Mouse (Mus musculus) heart, adult 11 months (tissue): Measurements from ENCODE around the gene Zfp46.
A peak's percentile ranks its signal among the peaks of the same experiment; 100 is the strongest.

Experiments
- DNase-seq: peaks from one replicate; pipeline ENCODE4 v3.0.0; 2022

The Zfp46 gene

GRCm38 (mm10) chr4:136268912-136269311 lies 15.6 kb upstream of the Zfp46 start:
- DNase-seq: no peak

GRCm38 (mm10) chr4:136270648-136271047 lies 13.8 kb upstream of the Zfp46 start:
- DNase-seq: peak; percentile 97

GRCm38 (mm10) chr4:136281097-136281496 lies 3.4 kb upstream of the Zfp46 start:
- peak; percentile 91 for DNase-seq

- peak; percentile 90 for DNase-seq
These were observed 2.9 kb upstream of the Zfp46 start for GRCm38 (mm10) chr4:136281611-136282010.

- DNase-seq: peak; percentile 98
These were observed 1.6 kb upstream of the Zfp46 start for GRCm38 (mm10) chr4:136282621-136283480.

GRCm38 (mm10) chr4:136283783-136284182 lies 700 bp upstream of the Zfp46 start:
- DNase-seq: peak; percentile 94

- no peak for DNase-seq
These were observed 408 bp downstream of the Zfp46 start for GRCm38 (mm10) chr4:136284891-136285290.

- DNase-seq: peak; percentile 100
These were observed 896 bp downstream of the Zfp46 start for GRCm38 (mm10) chr4:136285348-136285810.

- peak; percentile 100 for DNase-seq
These were observed 1.4 kb downstream of the Zfp46 start for GRCm38 (mm10) chr4:136285811-136286371.

GRCm38 (mm10) chr4:136289918-136290780 lies 5.7 kb downstream of the Zfp46 start:
- no peak for DNase-seq

- peak; percentile 88 for DNase-seq
These were observed 6.5 kb downstream of the Zfp46 start for GRCm38 (mm10) chr4:136290781-136291595.

- no peak for DNase-seq
These were observed 7.2 kb downstream of the Zfp46 start for GRCm38 (mm10) chr4:136291692-136292091.

- peak; percentile 79 for DNase-seq
These were observed 11.5 kb downstream of the Zfp46 start for GRCm38 (mm10) chr4:136295941-136296340.

GRCm38 (mm10) chr4:136302462-136302861 lies 18.0 kb downstream of the Zfp46 start:
- DNase-seq: no peak

- peak; percentile 64 for DNase-seq
These were observed 19.7 kb downstream of the Zfp46 start for GRCm38 (mm10) chr4:136304181-136304580.

GRCm38 (mm10) chr4:136308355-136308754 lies 23.9 kb downstream of the Zfp46 start:
- DNase-seq: no peak

GRCm38 (mm10) chr4:136309780-136310179 lies 25.3 kb downstream of the Zfp46 start:
- DNase-seq: peak; percentile 94

- DNase-seq: peak; percentile 100
These were observed 26.0 kb downstream of the Zfp46 start, which contains the start of gene Hnrnpr for GRCm38 (mm10) chr4:136310229-136311041. Gene Hnrnpr, plus strand, starts transcription at chr4:136310942.

- peak; percentile 97 for DNase-seq
These were observed 26.8 kb downstream of the Zfp46 start for GRCm38 (mm10) chr4:136311042-136311999.

GRCm38 (mm10) chr4:136312616-136313015 lies 28.1 kb downstream of the Zfp46 start:
- DNase-seq: no peak
